Mouse (Mus musculus) kidney, adult 2 months (tissue): Measurements from ENCODE around the gene Shcbp1l. TPM values are rescaled to one million over a fixed set of nuclear protein-coding genes. Genes with fewer than 3 reads are reported as not detected.
A peak's percentile ranks its signal among the peaks of the same experiment; 100 is the strongest.
"Not testable (repeated sequence)": the region's sequence is repeated elsewhere in the genome, so short reads cannot be mapped to it uniquely, and the experiment has no call there.

Experiments used
- DNase-seq: peaks from one replicate; pipeline ENCODE4 v3.0.0; 2021
- H3K27ac ChIP-seq: fragments of 200-500 bp; 2 replicates; pipeline ENCODE4 v1.5.1; 2012; ENCODE audit warnings: low read depth, low read length, control low read depth, inconsistent platforms; ENCODE audit not compliant: insufficient read depth
- H3K27me3 ChIP-seq: fragments of 200-500 bp; replicated peaks from 2 replicates; pipeline ENCODE4 v1.6.1; 2012; ENCODE audit warnings: mild to moderate bottlenecking, moderate library complexity, low read length, inconsistent platforms; ENCODE audit not compliant: control insufficient read depth, insufficient read depth
- H3K36me3 ChIP-seq: fragments of 200-500 bp; 2 replicates; pipeline ENCODE4 v1.6.1; 2012; ENCODE audit warnings: mild to moderate bottlenecking, moderate library complexity, low read length, inconsistent platforms; ENCODE audit not compliant: control insufficient read depth, insufficient read depth
- H3K4me1 ChIP-seq: fragments of 200-500 bp; 2 replicates; pipeline ENCODE4 v1.6.1; 2011; ENCODE audit warnings: low read length; ENCODE audit not compliant: control insufficient read depth, insufficient read depth
- H3K4me3 ChIP-seq: fragments of 200-500 bp; 2 replicates; pipeline ENCODE4 v1.5.1; 2011; ENCODE audit warnings: mild to moderate bottlenecking, low read depth, low read length, control low read depth; ENCODE audit not compliant: insufficient read depth
- CTCF ChIP-seq: fragments of 200-500 bp; conservative IDR thresholded peaks from 2 replicates; pipeline ENCODE4 v1.5.1; 2011; ENCODE audit warnings: low read depth, mild to moderate bottlenecking, control low read depth, low read length, moderate library complexity, mixed read lengths; ENCODE audit not compliant: insufficient read depth, insufficient read length
- POLR2A ChIP-seq: fragments of 200-500 bp; IDR thresholded peaks from one replicate; pipeline ENCODE4 v1.6.1; 2011; ENCODE audit warnings: low read depth, low read length, control low read depth
- WGBS: fragments of 180-500 bp; shearing (Covaris S2); methylation state at CpG from one replicate; pipeline ENCODE4 v1.1.7; 2018; 5-methylcytosine and 5-hydroxymethylcytosine counted together
- polyA plus RNA-seq: library from polyadenylated mRNA; depleted of rRNA; stranded (reverse); fragments of >200 nt; gene quantifications from 2 replicates; pipeline ENCODE4 v1.2.3, GENCODE M21; 2012

The Shcbp1l gene
- polyA plus RNA-seq, 1 experiment: 0.06 TPM

DNA sequence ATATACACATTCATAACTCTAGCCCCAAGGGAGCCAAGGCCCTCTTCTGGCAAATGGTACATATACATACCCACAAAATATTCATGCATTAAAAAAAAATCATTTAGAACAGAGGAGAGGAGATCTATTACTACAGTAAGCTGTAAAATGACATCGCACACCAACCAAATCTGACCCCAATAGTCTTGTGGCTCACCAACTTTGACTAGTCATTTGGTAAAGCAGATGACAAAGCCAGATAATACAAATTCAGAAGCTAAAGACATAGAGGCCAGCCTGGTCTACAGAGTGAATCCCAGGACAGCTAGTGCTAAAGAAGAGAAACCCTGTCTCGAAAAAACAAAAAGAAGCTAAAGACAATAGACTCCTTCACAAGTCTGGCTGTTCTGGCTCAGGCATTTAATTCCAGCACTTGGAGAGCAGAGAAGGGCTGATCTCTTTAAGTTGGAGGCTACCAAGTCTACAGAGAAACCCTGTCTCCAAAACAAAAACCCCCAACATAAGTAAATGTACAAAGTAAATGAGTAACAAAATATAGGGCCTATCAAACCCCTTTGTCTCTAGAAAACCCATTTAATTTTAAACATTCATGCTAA lies 60.3 kb downstream of the Shcbp1l start:
- no peak for DNase-seq
- 22% methylated on average over 2 of the region's 2 CpGs for WGBS
- H3K27ac ChIP-seq: no peak overlapping the region
- H3K27me3 ChIP-seq: no peaks in the 10 kb centered on the region
- peaks cover 9% of the 10 kb centered on the region for H3K4me1 ChIP-seq
- TF ChIP-seq POLR2A: no peak
- H3K4me3 ChIP-seq: no peak overlapping the region
- H3K36me3 ChIP-seq: peaks cover 8% of the 10 kb centered on the region

DNA sequence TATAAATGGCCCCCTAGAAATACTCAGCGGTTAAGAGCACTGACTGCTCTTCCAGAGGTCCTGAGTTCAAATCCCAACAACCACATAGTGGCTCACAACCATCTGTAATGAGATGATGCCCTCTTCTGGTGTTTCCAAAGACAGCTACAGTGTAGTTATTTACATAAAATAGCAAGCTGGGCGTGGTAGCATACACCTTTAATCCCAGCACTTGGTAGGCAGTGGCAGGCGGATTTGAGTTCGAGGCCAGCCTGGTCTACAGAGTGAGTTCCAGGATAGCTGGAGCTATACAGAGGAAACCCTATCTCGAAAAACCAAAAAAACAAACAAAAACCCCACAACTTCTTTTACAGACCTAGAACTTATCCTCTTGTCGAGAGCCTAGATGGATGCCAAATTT lies 61.2 kb downstream of the Shcbp1l start:
- not testable (repeated sequence) for H3K27ac ChIP-seq, DNase-seq, H3K27me3 ChIP-seq, H3K4me1 ChIP-seq, H3K36me3 ChIP-seq
- peak overlapping the region; percentile 79 for H3K4me3 ChIP-seq
- WGBS: 11% methylated on average over 6 of the region's 6 CpGs

DNA sequence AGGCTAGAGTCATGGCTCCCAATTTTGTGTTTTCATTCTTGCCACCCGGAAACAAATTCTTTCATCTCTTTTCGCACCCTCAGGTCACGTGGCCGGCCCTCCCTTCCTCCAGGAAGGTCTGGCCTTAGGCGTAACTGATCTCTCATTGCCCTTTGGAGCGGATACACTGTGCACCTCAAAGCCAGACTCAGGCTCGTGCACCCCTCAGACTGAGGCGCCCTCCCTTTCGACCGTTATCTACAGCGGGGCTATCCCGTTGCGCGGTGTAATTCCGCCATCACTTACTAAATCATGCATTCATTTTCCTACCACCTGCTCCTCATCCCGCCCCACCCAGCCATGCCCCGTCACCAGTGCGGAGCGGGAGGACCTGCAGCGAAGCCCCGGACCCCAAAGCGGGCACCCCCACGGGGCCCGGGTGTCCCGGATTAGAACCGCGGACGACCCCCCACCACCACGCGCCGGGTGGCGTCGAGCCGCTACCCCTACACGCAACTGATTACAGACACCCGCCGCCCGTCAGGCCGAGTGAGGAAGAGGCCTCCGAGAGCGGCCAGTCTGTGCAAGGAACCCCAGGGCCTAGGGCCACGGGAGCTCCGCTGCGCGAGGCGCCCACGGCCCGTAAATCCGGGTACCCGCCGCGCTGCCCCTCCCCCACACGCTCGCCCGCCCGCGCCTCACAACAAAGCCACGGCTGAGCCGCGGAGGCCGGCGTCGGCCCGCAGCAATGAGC lies 62.0 kb downstream of the Shcbp1l start:
- Histone ChIP-seq H3K27me3 (no peaks in the 10 kb centered on the region), H3K27ac (peak overlapping the region; percentile 40), H3K36me3 (no peaks in the 10 kb centered on the region), H3K4me3 (peak overlapping the region; percentile 79), H3K4me1 (peaks cover 9% of the 10 kb centered on the region)
- TF ChIP-seq POLR2A: no peak
- TF ChIP-seq CTCF: no peak
- under 1% methylated on average over 64 of the region's 64 CpGs for WGBS
- peak; percentile 77 for DNase-seq

DNA sequence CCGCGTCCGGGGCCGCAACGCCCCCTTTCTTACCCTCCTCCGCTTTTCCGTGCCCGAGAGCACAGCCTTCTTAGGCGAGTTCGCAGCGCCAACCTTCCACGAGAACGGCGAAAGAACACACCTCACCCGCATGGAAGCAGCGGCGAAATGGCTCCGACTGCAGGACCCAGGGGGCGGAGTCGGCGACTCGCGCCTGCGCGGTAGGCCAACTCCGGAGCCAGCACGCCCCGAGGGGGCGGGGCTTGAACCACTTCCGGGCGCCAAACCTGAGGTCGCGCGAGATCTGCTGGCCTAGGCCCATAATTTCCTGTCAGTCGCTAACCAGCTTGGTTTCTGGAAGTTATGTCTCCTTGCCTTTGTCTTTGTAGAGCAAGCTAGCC lies 62.5 kb downstream of the Shcbp1l start, which contains the start of gene Dhx9:
Gene Dhx9 (minus strand): TSS at position 161 of the 380 bp plus-strand sequence.
- TF ChIP-seq POLR2A: peak; percentile 97
- no peak for TF ChIP-seq CTCF
- Histone ChIP-seq H3K36me3 (no peaks in the 10 kb centered on the region), H3K27me3 (no peaks in the 10 kb centered on the region), H3K4me3 (peak within 1 kb of the TSS; percentile 79), H3K4me1 (peaks cover 9% of the 10 kb centered on the region), H3K27ac (peak within 1 kb of the TSS; percentile 90)
- DNase-seq: peak; percentile 99
- under 1% methylated on average over 35 of the region's 35 CpGs for WGBS

DNA sequence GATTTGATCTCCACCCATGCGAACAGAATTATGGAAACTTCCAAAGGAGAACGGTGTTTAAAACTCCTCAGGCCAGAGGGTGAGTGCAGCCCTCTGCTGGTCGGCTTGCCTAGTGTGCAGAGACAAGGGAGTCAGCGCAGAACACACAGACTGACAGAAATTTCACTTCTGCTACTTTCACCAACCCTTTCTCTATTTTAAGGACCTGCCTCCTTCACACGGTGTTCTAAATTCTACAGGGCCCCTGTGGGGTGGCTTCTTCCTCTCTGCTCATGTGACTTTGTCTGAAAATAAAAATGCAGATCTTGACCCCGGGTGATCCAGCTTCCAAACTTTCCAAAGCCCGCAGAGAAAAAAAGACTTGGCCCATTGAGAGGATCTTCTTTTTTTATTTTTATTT lies 64.2 kb downstream of the Shcbp1l start:
- H3K4me3 ChIP-seq: no peak overlapping the region
- peaks cover 14% of the 10 kb centered on the region for H3K4me1 ChIP-seq
- TF ChIP-seq POLR2A (no peak), CTCF (peak; percentile 39)
- H3K27ac ChIP-seq: no peak overlapping the region
- DNase-seq: peak; percentile 40
- no peaks in the 10 kb centered on the region for H3K27me3 ChIP-seq
- WGBS: 43% methylated on average over 7 of the region's 7 CpGs
- H3K36me3 ChIP-seq: no peaks in the 10 kb centered on the region

DNA sequence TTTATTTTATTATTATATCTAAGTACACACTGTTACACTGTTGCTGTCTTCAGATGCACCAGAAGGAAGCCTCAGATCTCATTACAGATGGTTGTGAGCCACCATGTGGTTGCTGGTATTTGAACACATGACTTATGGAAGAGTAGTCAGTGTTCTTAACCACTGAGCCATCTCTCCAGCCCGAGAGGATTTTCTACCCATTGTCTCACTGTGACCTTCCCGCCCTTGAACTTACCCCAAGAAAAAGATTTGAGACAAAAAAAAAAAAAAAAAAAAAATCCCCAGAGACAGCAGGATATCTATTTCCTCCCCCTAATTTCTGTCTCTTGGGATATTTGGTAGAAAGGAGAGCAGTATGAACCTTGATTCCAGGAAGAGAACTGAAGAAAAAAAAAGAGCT lies 64.6 kb downstream of the Shcbp1l start:
- DNase-seq: no peak
- Histone ChIP-seq H3K27me3 (no peaks in the 10 kb centered on the region), H3K4me1 (peaks cover 12% of the 10 kb centered on the region), H3K36me3 (no peaks in the 10 kb centered on the region), H3K4me3 (no peak overlapping the region), H3K27ac (no peak overlapping the region)
- WGBS: 45% methylated on average over 2 of the region's 2 CpGs
- TF ChIP-seq POLR2A (no peak), CTCF (no peak)

DNA sequence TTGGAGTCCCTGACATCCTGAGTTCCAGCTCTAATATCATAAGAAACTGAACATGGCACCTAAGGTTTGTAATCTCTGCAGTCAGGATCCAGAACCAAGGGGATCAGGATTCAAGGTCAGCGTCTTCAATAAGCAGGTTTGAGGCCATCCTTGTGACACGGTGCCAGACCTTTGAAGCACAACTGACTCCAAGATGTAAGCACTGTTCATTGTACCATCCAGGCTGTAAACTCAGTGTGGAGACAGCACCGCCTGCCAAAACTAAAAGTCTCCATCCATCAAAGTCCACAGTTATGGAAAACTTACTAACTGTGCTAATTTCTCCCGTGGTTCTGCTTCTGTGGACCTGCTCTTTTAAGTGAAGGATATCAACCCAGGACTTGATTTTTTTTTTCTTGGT lies 65.0 kb downstream of the Shcbp1l start:
- Histone ChIP-seq H3K27ac (no peak overlapping the region), H3K27me3 (no peaks in the 10 kb centered on the region), H3K36me3 (no peaks in the 10 kb centered on the region), H3K4me1 (peaks cover 9% of the 10 kb centered on the region), H3K4me3 (no peak overlapping the region)
- TF ChIP-seq CTCF (no peak), POLR2A (no peak)
- WGBS: 56% methylated on average over 4 of the region's 4 CpGs
- DNase-seq: peak; percentile 42

DNA sequence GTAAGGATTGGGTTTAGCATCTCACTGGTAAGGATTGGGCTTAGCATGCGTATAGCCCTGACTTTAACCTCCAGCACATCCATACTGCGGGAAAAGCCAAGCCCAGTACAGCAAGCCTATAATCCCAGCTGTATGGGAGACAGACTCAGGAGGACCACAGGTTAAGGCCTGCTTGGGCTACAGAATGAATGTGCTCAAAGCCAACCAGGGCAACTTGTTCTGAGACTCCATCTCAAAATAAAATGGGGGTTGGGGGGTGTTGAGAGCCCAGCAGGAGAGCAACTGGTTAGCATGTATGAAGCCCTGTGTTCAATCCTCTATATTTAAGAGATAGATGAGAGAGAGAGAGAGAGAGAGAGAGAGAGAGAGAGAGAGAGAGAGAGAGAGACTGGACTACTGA lies 66.4 kb downstream of the Shcbp1l start:
- TF ChIP-seq CTCF (no peak), POLR2A (no peak)
- 95% methylated on average over 2 of the region's 2 CpGs for WGBS

More for the DNA sequence above, 66.4 kb downstream of the Shcbp1l start:
- no peaks in the 10 kb centered on the region for H3K36me3 ChIP-seq
- no peak overlapping the region for H3K4me3 ChIP-seq
- H3K4me1 ChIP-seq: peaks cover 6% of the 10 kb centered on the region; the same call in 1 of the 2 replicates
- no peak overlapping the region for H3K27ac ChIP-seq
- no peaks in the 10 kb centered on the region for H3K27me3 ChIP-seq
- no peak for DNase-seq
